29 mouse cellular contexts compared by ENCODE assay signal in the genomic region with DNA sequence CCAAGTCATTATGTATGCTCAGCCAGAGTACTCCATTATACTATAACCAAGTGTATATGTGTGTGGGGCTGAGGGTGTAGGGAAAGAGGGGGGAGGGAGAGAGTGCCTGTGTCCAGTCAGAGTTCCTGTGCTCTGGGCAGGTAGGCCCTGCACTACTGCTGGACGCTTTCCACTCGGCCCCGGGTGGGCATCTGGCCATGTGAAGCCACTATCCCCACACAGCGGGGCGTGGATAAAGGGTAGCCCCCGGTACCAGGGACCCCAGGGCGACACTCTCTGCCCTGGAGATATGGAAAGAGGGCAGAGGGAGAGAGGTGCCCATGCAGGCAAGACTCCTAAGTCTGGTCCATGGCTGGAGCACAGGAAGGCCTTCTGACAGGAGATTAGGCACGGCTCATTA. TPM values are rescaled to one million over a fixed set of nuclear protein-coding genes. Genes with fewer than 3 reads are reported as not detected.
DNase-seq lines count a peak whose midpoint lies in the region; ATAC-seq and TF ChIP-seq lines count a peak whose summit lies in the region.
"Had no signal": no experiment of that assay in that cellular context is flagged by ENCODE, and none has a peak within 500 bp of the region (broad histone marks: within the 10 kb centered on the region; RNA-seq: fewer than 3 reads in every experiment).

No protein-coding gene starts in this region.

- no peak for ATAC-seq in cerebellum, adult (ENCODE audit: insufficient number of reproducible peaks, low FRiP score, low TSS enrichment)
- ATAC-seq in midbrain, postnatal 0 days (ENCODE audit: low FRiP score), result no peak
- ATAC-seq: activated CD4-positive, CD25-positive, alpha-beta regulatory T cell, adult 4 months; CD4-positive, CD25-positive, alpha-beta regulatory T cell, adult 4 months; forebrain, embryonic 13.5 days; forebrain, embryonic 15.5 days; forebrain, postnatal 0 days; Patski had no signal

- H3K36me3 ChIP-seq in heart, embryonic 10.5 days, result no peaks in the 10 kb centered on the region
- H3K36me3 ChIP-seq in midbrain, embryonic 10.5 days, result no peaks in the 10 kb centered on the region
- H3K36me3 ChIP-seq in midbrain, postnatal 0 days (ENCODE audit: insufficient read depth, low read length), result no peaks in the 10 kb centered on the region
- H3K36me3 ChIP-seq: embryonic facial prominence, embryonic 10.5 days; embryonic facial prominence, embryonic 12.5 days; forebrain, embryonic 15.5 days; G1E had no signal

- DNase-seq in cerebellum, postnatal 10 days, result peak; percentile 15 to 21
- DNase-seq in heart, embryonic 10.5 days (ENCODE audit: low spot score), result peak; percentile 55
- no peak for DNase-seq in heart, postnatal 25 days (ENCODE audit: low spot score)
- no peak for DNase-seq in midbrain, embryonic 10.5 days (ENCODE audit: low spot score)
- no peak for DNase-seq in midbrain, postnatal 0 days (ENCODE audit: low spot score)
- DNase-seq: adrenal gland, adult 8-10 months; adrenal gland, postnatal 14 days; adrenal gland, postnatal 36 days; B cell, adult 2 months; cerebellum, adult 11 months; cerebellum, adult 18-20 months; cerebellum, adult 8-10 months; cerebellum, adult 9-11 months; cerebellum, postnatal 25 days; forebrain, postnatal 0 days had no signal

- no peak for TF ChIP-seq CTCF in midbrain, postnatal 0 days (IDR thresholded peaks at IDR 0.05)

- no peaks in the 10 kb centered on the region for H3K4me1 ChIP-seq in heart, embryonic 10.5 days
- H3K4me1 ChIP-seq in midbrain, embryonic 10.5 days, result peaks cover 11% of the 10 kb centered on the region
- H3K4me1 ChIP-seq in midbrain, postnatal 0 days (ENCODE audit: insufficient read depth, low read length), result no peaks in the 10 kb centered on the region
- H3K4me1 ChIP-seq: embryonic facial prominence, embryonic 10.5 days; embryonic facial prominence, embryonic 12.5 days; forebrain, embryonic 13.5 days; forebrain, embryonic 15.5 days had no signal

- WGBS in heart, embryonic 10.5 days, result 73% methylated on average over 8 of the region's 8 CpGs
- 84% methylated on average over 8 of the region's 8 CpGs for WGBS in midbrain, embryonic 10.5 days
- whole genome bisulfite sequencing in midbrain, postnatal 0 days, result 65% methylated on average over 8 of the region's 8 CpGs

- no peaks in the 10 kb centered on the region for H3K27me3 ChIP-seq in heart, embryonic 10.5 days (ENCODE audit: insufficient read depth, poor library complexity, severe bottlenecking)
- no peaks in the 10 kb centered on the region for H3K27me3 ChIP-seq in midbrain, embryonic 10.5 days (ENCODE audit: low read depth, poor library complexity, severe bottlenecking)
- H3K27me3 ChIP-seq in midbrain, postnatal 0 days (ENCODE audit: insufficient read depth, low read length), result no peaks in the 10 kb centered on the region
- H3K27me3 ChIP-seq: embryonic facial prominence, embryonic 12.5 days; forebrain, embryonic 13.5 days; forebrain, embryonic 15.5 days; Patski had no signal

- H3K27ac ChIP-seq in heart, embryonic 10.5 days, result no peak overlapping the region
- H3K27ac ChIP-seq in midbrain, embryonic 10.5 days (replicated peaks), result peak overlapping the region; percentile 68
- no peak overlapping the region for H3K27ac ChIP-seq in midbrain, postnatal 0 days (ENCODE audit: low read depth, low read length)
- H3K27ac ChIP-seq: embryonic facial prominence, embryonic 10.5 days; embryonic facial prominence, embryonic 12.5 days; forebrain, embryonic 13.5 days; forebrain, embryonic 15.5 days had no signal

- no peak overlapping the region for H3K4me2 ChIP-seq in midbrain, postnatal 0 days (ENCODE audit: low read depth, low read length, poor library complexity, severe bottlenecking)
- H3K4me2 ChIP-seq: embryonic facial prominence, embryonic 12.5 days; forebrain, embryonic 13.5 days; forebrain, embryonic 15.5 days had no signal

- no peak overlapping the region for H3K4me3 ChIP-seq in heart, embryonic 10.5 days
- no peak overlapping the region for H3K4me3 ChIP-seq in midbrain, embryonic 10.5 days
- H3K4me3 ChIP-seq in midbrain, postnatal 0 days (ENCODE audit: low read depth, low read length), result no peak overlapping the region
- H3K4me3 ChIP-seq: embryonic facial prominence, embryonic 10.5 days; embryonic facial prominence, embryonic 12.5 days; forebrain, embryonic 13.5 days; forebrain, embryonic 15.5 days had no signal

- intact Hi-C loops in heart, postnatal 25 days (cut with DNase I), result no loop called here

- no peak overlapping the region for H3K9ac ChIP-seq in midbrain, postnatal 0 days (replicated peaks; ENCODE audit: low read length, poor library complexity, severe bottlenecking)
- H3K9ac ChIP-seq: embryonic facial prominence, embryonic 12.5 days; forebrain, embryonic 13.5 days; forebrain, embryonic 15.5 days; forebrain, postnatal 0 days had no signal

- no peaks in the 10 kb centered on the region for H3K9me3 ChIP-seq in heart, embryonic 10.5 days
- H3K9me3 ChIP-seq in midbrain, embryonic 10.5 days (replicated peaks), result no peaks in the 10 kb centered on the region
- no peaks in the 10 kb centered on the region for H3K9me3 ChIP-seq in midbrain, postnatal 0 days (ENCODE audit: low read length)
- H3K9me3 ChIP-seq: embryonic facial prominence, embryonic 10.5 days; embryonic facial prominence, embryonic 12.5 days; forebrain, embryonic 13.5 days; forebrain, embryonic 15.5 days; G1E had no signal

RNA-seq across cellular contexts. Expression of gene Cyp2d9, which starts 12.0 kb away (rescaled TPM):
- polyA plus RNA-seq in heart, embryonic 10.5 days (2016; fragmentation: Nextera tagmentation; extraction: Ambion mirVana), result not detected in 2 replicates
- total RNA-seq in heart, postnatal 25 days (2021), result not detected
- polyA plus RNA-seq in midbrain, embryonic 10.5 days (2016; fragmentation: Nextera tagmentation; extraction: Ambion mirVana), result not detected in 2 replicates
- not detected in 2 replicates for total RNA-seq in midbrain, postnatal 0 days (2014; rRNA removed)
- not detected in 2 replicates for polyA plus RNA-seq in midbrain, postnatal 0 days (2015; fragmentation: Nextera tagmentation; extraction: Ambion mirVana)
- total RNA-seq: adrenal gland, adult 18-20 months; CH12.LX; forebrain, postnatal 0 days had no signal
- polyA plus RNA-seq: activated CD4-positive, CD25-positive, alpha-beta regulatory T cell, adult 4 months; CD4-positive, CD25-positive, alpha-beta regulatory T cell, adult 4 months; cortical plate, adult 2 months; embryonic facial prominence, embryonic 10.5 days; embryonic facial prominence, embryonic 12.5 days; embryonic facial prominence, embryonic 14.5 days; forebrain, embryonic 11.5 days; forebrain, embryonic 13.5 days; forebrain, embryonic 15.5 days; forebrain, postnatal 0 days; G1E; Patski had no signal

RNA-seq across cellular contexts. Expression of gene Cyp2d10, which starts 38.2 kb away (rescaled TPM):
- polyA plus RNA-seq in heart, embryonic 10.5 days (2016; fragmentation: Nextera tagmentation; extraction: Ambion mirVana), result 0.75 TPM in 1 of 2 replicates, not detected in the other
- not detected for total RNA-seq in heart, postnatal 25 days (2021)
- not detected in 2 replicates for polyA plus RNA-seq in midbrain, embryonic 10.5 days (2016; fragmentation: Nextera tagmentation; extraction: Ambion mirVana)
- not detected in 2 replicates for total RNA-seq in midbrain, postnatal 0 days (2014; rRNA removed)
- not detected in 2 replicates for polyA plus RNA-seq in midbrain, postnatal 0 days (2015; fragmentation: Nextera tagmentation; extraction: Ambion mirVana)
- total RNA-seq: adrenal gland, adult 18-20 months; CH12.LX; forebrain, postnatal 0 days had no signal
- polyA plus RNA-seq: activated CD4-positive, CD25-positive, alpha-beta regulatory T cell, adult 4 months; CD4-positive, CD25-positive, alpha-beta regulatory T cell, adult 4 months; cortical plate, adult 2 months; embryonic facial prominence, embryonic 10.5 days; embryonic facial prominence, embryonic 12.5 days; embryonic facial prominence, embryonic 14.5 days; forebrain, embryonic 11.5 days; forebrain, embryonic 13.5 days; forebrain, embryonic 15.5 days; forebrain, postnatal 0 days; G1E had no signal

RNA-seq across cellular contexts. Expression of gene Cyp2d11, which starts 51.4 kb away (rescaled TPM):
- not detected in 2 replicates for polyA plus RNA-seq in heart, embryonic 10.5 days (2016; fragmentation: Nextera tagmentation; extraction: Ambion mirVana)
- total RNA-seq in heart, postnatal 25 days (2021), result under 1 TPM; 0.21 to 0.22 TPM
- not detected in 2 replicates for polyA plus RNA-seq in midbrain, embryonic 10.5 days (2016; fragmentation: Nextera tagmentation; extraction: Ambion mirVana)
- total RNA-seq in midbrain, postnatal 0 days (2014; rRNA removed), result not detected in 2 replicates
- not detected in 2 replicates for polyA plus RNA-seq in midbrain, postnatal 0 days (2015; fragmentation: Nextera tagmentation; extraction: Ambion mirVana)
- total RNA-seq: adrenal gland, postnatal 14 days; adrenal gland, postnatal 36 days; CH12.LX; forebrain, postnatal 0 days; G1E had no signal
- polyA plus RNA-seq: activated CD4-positive, CD25-positive, alpha-beta regulatory T cell, adult 4 months; CD4-positive, CD25-positive, alpha-beta regulatory T cell, adult 4 months; cortical plate, adult 2 months; embryonic facial prominence, embryonic 10.5 days; embryonic facial prominence, embryonic 12.5 days; embryonic facial prominence, embryonic 14.5 days; forebrain, embryonic 11.5 days; forebrain, embryonic 13.5 days; forebrain, embryonic 15.5 days; forebrain, postnatal 0 days; G1E; Patski had no signal

Comparison
In these comparisons a context has a peak if more than half of its experiments do, and no peak if none do; other contexts are left out.
1. DNase-seq: peak in cerebellum, postnatal 10 days (2 of 2) and heart, embryonic 10.5 days (single experiment); none in heart, postnatal 25 days (single experiment), midbrain, embryonic 10.5 days (single experiment) and midbrain, postnatal 0 days (single experiment).